8 mouse cellular contexts compared by ENCODE assay signal in the genomic region with DNA sequence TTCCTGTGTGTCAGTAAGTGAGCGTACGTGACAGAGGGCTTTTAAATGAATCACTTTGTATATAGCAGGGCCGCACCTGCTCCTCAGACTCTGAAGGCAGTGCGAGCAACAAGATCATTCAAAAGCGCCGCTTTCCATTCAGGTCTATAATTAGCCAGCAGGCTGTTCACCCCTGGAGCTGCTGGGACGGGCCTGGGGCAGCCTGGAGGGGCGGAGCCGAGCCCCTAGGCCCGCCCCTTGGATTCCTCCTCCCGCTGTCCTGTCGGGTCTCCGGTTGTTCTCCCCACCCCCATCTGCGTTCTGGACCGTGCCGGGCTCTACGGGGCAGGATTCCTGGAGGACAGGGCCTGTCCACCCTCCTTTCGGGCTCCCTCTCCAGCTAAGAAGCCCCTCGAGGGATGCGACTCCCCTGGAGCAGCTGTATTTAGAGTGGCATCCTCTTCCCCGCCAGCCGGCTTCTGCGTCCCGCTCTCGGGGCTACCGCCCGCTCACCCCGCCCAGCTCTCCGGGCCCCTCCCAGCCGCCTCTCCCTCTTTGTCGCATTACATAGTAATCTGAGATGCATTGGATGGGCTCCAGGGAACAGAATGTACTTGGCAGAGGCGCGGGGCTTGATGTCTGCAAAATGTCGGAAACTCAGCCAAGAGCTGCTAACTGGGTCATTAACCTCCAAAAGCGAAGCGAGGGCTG.
DNase-seq lines count a peak whose midpoint lies in the region; ATAC-seq and TF ChIP-seq lines count a peak whose summit lies in the region.

No protein-coding gene starts in this region.

- DNase-seq in gastrocnemius, postnatal 14 days, result peak; percentile 98
- peak; percentile 69 for DNase-seq in induced T-regulatory cell, adult 2 months (ENCODE audit: low read depth)
- peak; percentile 94 to 95 for DNase-seq in left cerebral cortex, adult 8-10 months (ENCODE audit: low spot score in 2 of 2)
- DNase-seq in right cerebral cortex, adult 2 months (ENCODE audit: low spot score in 2 of 2), result peak; percentile 92 to 95
- DNase-seq in urinary bladder, postnatal 10 days (ENCODE audit: low spot score), result peak; percentile 88

- peak overlapping the region; percentile 92 for H3K27ac ChIP-seq in cortical plate, adult 2 months (ENCODE audit: insufficient read depth, low read length)

- TF ChIP-seq POLR2A in cortical plate, adult 2 months (IDR thresholded peaks at IDR 0.05; ENCODE audit: extremely low read depth, insufficient read depth, low read length), result 0 out of 2 replicates have a peak, but pooled peaks have one; percentile 26

- H3K4me3 ChIP-seq in cortical plate, adult 2 months (ENCODE audit: insufficient read depth, low read length), result peak overlapping the region; percentile 44

- TF ChIP-seq CTCF in cortical plate, adult 2 months (IDR thresholded peaks at IDR 0.05; ENCODE audit: extremely low read depth, insufficient read depth, low read length), result no peak

- H3K4me1 ChIP-seq in cortical plate, adult 2 months (ENCODE audit: control insufficient read depth, insufficient read depth, low read length), result no peaks in the 10 kb centered on the region; the same call in 1 of the 2 replicates

- intact Hi-C loops in gastrocnemius, postnatal 14 days (cut with DNase I; ENCODE audit: low total_unique reads), result no loop called here

- peak; percentile 81 for ATAC-seq in activated CD4-positive, CD25-positive, alpha-beta regulatory T cell, adult 4 months
- peak; percentile 87 for ATAC-seq in megakaryocyte, adult 5-6 weeks (ENCODE audit: poor library complexity, severe bottlenecking)

Comparison
In these comparisons a context has a peak if more than half of its experiments do, and no peak if none do; other contexts are left out.
1. Peak in every context shown above with its lines: DNase-seq, ATAC-seq, H3K4me3 ChIP-seq and H3K27ac ChIP-seq.